Mouse (Mus musculus): ENCODE measurements around the gene Ptafr. TPM values are rescaled to one million over a fixed set of nuclear protein-coding genes. Genes with fewer than 3 reads are reported as not detected.

Gene Ptafr
- 0.32 and 0.63 TPM in 2 replicates for total RNA-seq (2014; rRNA removed)
- 0.61 and 0.64 TPM in 2 replicates for polyA plus RNA-seq (2015; fragmentation: Nextera tagmentation; extraction: Ambion mirVana)

GRCm38 (mm10) chr4:132563965-132564364, at the start of gene Ptafr:
Ptafr (plus strand) TSS chr4:132564067.
- Histone ChIP-seq H3K4me1 (ENCODE audit: insufficient read depth, low read length) (no peaks in the 10 kb centered on the region), H3K27ac (no peak within 1 kb of the TSS), H3K36me3 (ENCODE audit: insufficient read depth, low read length) (no peaks in the 10 kb centered on the region), H3K4me2 (ENCODE audit: low read depth, low read length) (no peak within 1 kb of the TSS), H3K9ac (replicated peaks; ENCODE audit: low read length) (no peak within 1 kb of the TSS), H3K9me3 (ENCODE audit: low read length) (no peaks in the 10 kb centered on the region), H3K4me3 (ENCODE audit: low read length) (no peak within 1 kb of the TSS), H3K27me3 (ENCODE audit: insufficient read depth, low read length) (no peaks in the 10 kb centered on the region)
- ATAC-seq, result no peak
- no peak for DNase-seq (ENCODE audit: low spot score)
- WGBS, result 40% methylated on average over 4 of the region's 4 CpGs
- no peak for TF ChIP-seq CTCF (IDR thresholded peaks at IDR 0.05; ENCODE audit: low read depth)

GRCm38 (mm10) chr4:132514555-132515135, 49.2 kb upstream of the Ptafr start:
- Histone ChIP-seq H3K36me3 (ENCODE audit: insufficient read depth, low read length) (no peaks in the 10 kb centered on the region), H3K4me3 (ENCODE audit: low read length) (peak overlapping the region; percentile 46), H3K9ac (replicated peaks; ENCODE audit: low read length) (peak overlapping the region; percentile 35; the same call in 1 of the 2 replicates), H3K4me1 (ENCODE audit: insufficient read depth, low read length) (no peaks in the 10 kb centered on the region), H3K9me3 (ENCODE audit: low read length) (no peaks in the 10 kb centered on the region), H3K27me3 (ENCODE audit: insufficient read depth, low read length) (no peaks in the 10 kb centered on the region), H3K4me2 (ENCODE audit: low read depth, low read length) (peak overlapping the region; percentile 99), H3K27ac (peak overlapping the region; percentile 73)
- no peak for ATAC-seq
- peak; percentile 86 for TF ChIP-seq CTCF (IDR thresholded peaks at IDR 0.05; ENCODE audit: low read depth)
- peak; percentile 91 for DNase-seq (ENCODE audit: low spot score)
- WGBS, result 2% methylated on average over 21 of the region's 21 CpGs

- peak overlapping the region; percentile 46 for H3K4me3 ChIP-seq (ENCODE audit: low read length)
- peak; percentile 96 for ATAC-seq
- no peaks in the 10 kb centered on the region for H3K9me3 ChIP-seq (ENCODE audit: low read length)
- WGBS, result 19% methylated on average over 22 of the region's 22 CpGs
- peak overlapping the region; percentile 73 for H3K27ac ChIP-seq
- TF ChIP-seq CTCF (IDR thresholded peaks at IDR 0.05; ENCODE audit: low read depth), result no peak
- DNase-seq (ENCODE audit: low spot score), result peak; percentile 98
- no peaks in the 10 kb centered on the region for H3K36me3 ChIP-seq (ENCODE audit: insufficient read depth, low read length)
- no peaks in the 10 kb centered on the region for H3K27me3 ChIP-seq (ENCODE audit: insufficient read depth, low read length)
- peak overlapping the region; percentile 35; the same call in 1 of the 2 replicates for H3K9ac ChIP-seq (replicated peaks; ENCODE audit: low read length)
- peak overlapping the region; percentile 99 for H3K4me2 ChIP-seq (ENCODE audit: low read depth, low read length)
- no peaks in the 10 kb centered on the region for H3K4me1 ChIP-seq (ENCODE audit: insufficient read depth, low read length)
These were observed 48.3 kb upstream of the Ptafr start for GRCm38 (mm10) chr4:132515369-132516155.

- DNase-seq (ENCODE audit: low spot score), result no peak
- no peaks in the 10 kb centered on the region for H3K27me3 ChIP-seq (ENCODE audit: insufficient read depth, low read length)
- H3K4me1 ChIP-seq (ENCODE audit: insufficient read depth, low read length), result no peaks in the 10 kb centered on the region
- H3K4me2 ChIP-seq (ENCODE audit: low read depth, low read length), result no peak overlapping the region
- no peak for TF ChIP-seq CTCF (IDR thresholded peaks at IDR 0.05; ENCODE audit: low read depth)
- no peaks in the 10 kb centered on the region for H3K9me3 ChIP-seq (ENCODE audit: low read length)
- H3K4me3 ChIP-seq (ENCODE audit: low read length), result no peak overlapping the region
- ATAC-seq, result no peak
- no peak overlapping the region for H3K9ac ChIP-seq (replicated peaks; ENCODE audit: low read length)
- no peaks in the 10 kb centered on the region for H3K36me3 ChIP-seq (ENCODE audit: insufficient read depth, low read length)
- H3K27ac ChIP-seq, result no peak overlapping the region
- 70% methylated on average over 8 of the region's 8 CpGs for WGBS
These were observed 45.8 kb upstream of the Ptafr start for GRCm38 (mm10) chr4:132518066-132518465.

GRCm38 (mm10) chr4:132519188-132519587, 44.7 kb upstream of the Ptafr start:
- no peaks in the 10 kb centered on the region for H3K4me1 ChIP-seq (ENCODE audit: insufficient read depth, low read length)

GRCm38 (mm10) chr4:132524321-132524741, 39.5 kb upstream of the Ptafr start:
- DNase-seq (ENCODE audit: low spot score) (no peak), ATAC-seq (no peak)
- no peaks in the 10 kb centered on the region for H3K36me3 ChIP-seq (ENCODE audit: insufficient read depth, low read length)
- H3K4me1 ChIP-seq (ENCODE audit: insufficient read depth, low read length), result no peaks in the 10 kb centered on the region
- no peaks in the 10 kb centered on the region for H3K9me3 ChIP-seq (ENCODE audit: low read length)
- H3K4me2 ChIP-seq (ENCODE audit: low read depth, low read length), result no peak overlapping the region
- H3K9ac ChIP-seq (replicated peaks; ENCODE audit: low read length), result no peak overlapping the region
- 19% methylated on average over 11 of the region's 11 CpGs for WGBS
- no peak for TF ChIP-seq CTCF (IDR thresholded peaks at IDR 0.05; ENCODE audit: low read depth)
- H3K27ac ChIP-seq, result no peak overlapping the region
- no peaks in the 10 kb centered on the region for H3K27me3 ChIP-seq (ENCODE audit: insufficient read depth, low read length)
- no peak overlapping the region for H3K4me3 ChIP-seq (ENCODE audit: low read length)

More at GRCm38 (mm10) chr4:132519188-132519587, 44.7 kb upstream of the Ptafr start:
- Histone ChIP-seq H3K9ac (replicated peaks; ENCODE audit: low read length) (no peak overlapping the region), H3K27me3 (ENCODE audit: insufficient read depth, low read length) (no peaks in the 10 kb centered on the region), H3K4me3 (ENCODE audit: low read length) (no peak overlapping the region), H3K36me3 (ENCODE audit: insufficient read depth, low read length) (no peaks in the 10 kb centered on the region), H3K4me2 (ENCODE audit: low read depth, low read length) (no peak overlapping the region), H3K27ac (no peak overlapping the region), H3K9me3 (ENCODE audit: low read length) (no peaks in the 10 kb centered on the region)
- no peak for DNase-seq (ENCODE audit: low spot score)
- 90% methylated on average over 3 of the region's 3 CpGs for WGBS
- TF ChIP-seq CTCF (IDR thresholded peaks at IDR 0.05; ENCODE audit: low read depth), result no peak
- no peak for ATAC-seq

All from hindbrain, postnatal 0 days (tissue).